Mouse (Mus musculus) adrenal gland, postnatal 0 days (tissue): Measurements from ENCODE around the gene Lnx2. TPM values are rescaled to one million over a fixed set of nuclear protein-coding genes. Genes with fewer than 3 reads are reported as not detected.

Source experiments
- polyA plus RNA-seq: library from polyadenylated mRNA; unstranded; fragments of >200 nt; fragmentation: Nextera tagmentation; extraction: Ambion mirVana; gene quantifications from 2 replicates; pipeline ENCODE4 v1.2.1, GENCODE M21; 2015

Lnx2 gene
- polyA plus RNA-seq, result 5.2 and 6.9 TPM in 2 replicates

DNA sequence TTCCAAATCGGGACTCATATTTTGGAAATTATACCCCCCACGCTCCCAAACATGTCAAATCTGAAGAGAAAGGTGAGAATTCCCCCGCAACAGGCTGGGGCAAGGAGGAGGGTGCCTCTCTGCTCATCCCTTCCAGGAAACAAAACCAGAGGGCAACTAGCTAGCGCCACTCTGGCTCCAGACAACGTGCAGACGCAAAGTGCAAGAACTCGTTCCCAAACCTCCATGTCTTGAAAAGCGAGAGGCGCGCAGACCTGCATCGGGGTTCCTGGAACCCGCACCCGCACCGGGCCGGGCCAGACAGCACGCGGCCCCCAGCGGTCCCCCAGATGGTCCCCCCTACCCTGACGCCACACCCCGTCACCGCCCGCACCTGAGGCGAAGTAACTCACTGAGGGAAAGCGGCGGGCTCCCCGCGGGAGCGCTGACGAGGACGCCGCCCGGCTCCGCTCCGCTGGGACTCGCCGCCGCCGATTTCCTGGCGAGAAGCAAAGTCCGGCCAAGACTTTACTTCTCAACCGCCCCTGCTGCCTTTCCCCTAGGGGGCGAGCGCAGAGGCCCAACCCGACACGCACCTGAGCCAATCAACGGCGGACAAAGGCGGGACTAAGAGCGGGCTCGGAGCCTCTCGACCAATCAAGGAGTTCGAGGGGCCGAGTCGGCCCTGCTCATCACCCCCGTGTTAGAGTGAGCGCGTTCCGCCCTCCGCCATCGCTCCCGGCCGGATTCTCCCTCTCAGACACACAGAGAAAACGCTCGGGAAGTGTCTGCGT is at the start of gene Lnx2:
Lnx2 (minus strand) TSS at position 561 of the 773 bp plus-strand sequence.

DNA sequence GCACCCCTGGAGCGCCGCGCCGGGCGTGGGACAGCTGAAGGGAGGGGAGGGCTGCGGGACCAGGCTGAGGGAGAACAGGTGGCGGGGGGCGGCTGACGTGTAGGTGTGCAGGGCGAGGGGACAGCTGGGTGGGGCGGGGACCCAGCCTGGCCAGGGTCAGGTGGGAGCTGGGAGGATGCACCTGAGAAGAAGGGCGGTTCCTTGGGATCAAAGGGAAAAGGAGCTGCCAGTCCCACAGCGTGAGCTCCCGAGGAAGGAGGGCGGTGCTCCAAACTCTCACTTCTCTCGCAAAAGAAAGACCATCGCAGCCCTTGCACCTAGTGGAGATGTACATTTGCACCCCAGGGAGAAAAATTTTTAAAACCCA is 396 bp upstream of the Lnx2 start, which contains the start of gene Polr1d:
Polr1d (plus strand) TSS at position 252 of the 367 bp plus-strand sequence.

Other genes with a start within 250 kb of the Lnx2 start
- gene Rpl21, start 243.7 kb downstream of the Lnx2 start, polyA plus RNA-seq, result 526 and 721 TPM in 2 replicates
- 20.7 and 31.9 TPM in 2 replicates for gene Rasl11a, start 231.5 kb downstream of the Lnx2 start, polyA plus RNA-seq
- 75.6 and 83.0 TPM in 2 replicates for gene Gtf3a, start 127.9 kb downstream of the Lnx2 start, polyA plus RNA-seq
- 44.4 and 47.1 TPM in 2 replicates for gene Mtif3, start 112.8 kb downstream of the Lnx2 start, polyA plus RNA-seq
- gene Polr1d, start 464 bp upstream of the Lnx2 start, polyA plus RNA-seq, result 145 and 151 TPM in 2 replicates
- not detected in 2 replicates for gene Gsx1, start 112.1 kb upstream of the Lnx2 start, polyA plus RNA-seq
- gene Pdx1, start 193.4 kb upstream of the Lnx2 start, polyA plus RNA-seq, result not detected in 2 replicates
- gene Cdx2, start 230.7 kb upstream of the Lnx2 start, polyA plus RNA-seq, result 0.22 TPM in 1 of 2 replicates, not detected in the other
- 0.57 and 1.3 TPM in 2 replicates for gene Urad, start 245.9 kb upstream of the Lnx2 start, polyA plus RNA-seq